Mouse (Mus musculus) B cell, adult (primary cell): ENCODE results near the gene Ncaph2. TPM values are rescaled to one million over a fixed set of nuclear protein-coding genes. Genes with fewer than 3 reads are reported as not detected.

ENCODE experiments used
- total RNA-seq: library from RNA; stranded (reverse); gene quantifications from 4 replicates; pipeline ENCODE4 v1.2.4, GENCODE M21; 2023; ENCODE audit not compliant: inconsistent age

Ncaph2 gene
- total RNA-seq = 125 to 135 TPM (median 132 TPM) in 4 replicates

GRCm38 (mm10) chr15:89355241-89356187 lies at the start of gene Ncaph2, which contains the start of gene Lmf2:
Ncaph2 (plus strand) TSS chr15:89355719.
Lmf2 (minus strand) TSS chr15:89355659.

DNA sequence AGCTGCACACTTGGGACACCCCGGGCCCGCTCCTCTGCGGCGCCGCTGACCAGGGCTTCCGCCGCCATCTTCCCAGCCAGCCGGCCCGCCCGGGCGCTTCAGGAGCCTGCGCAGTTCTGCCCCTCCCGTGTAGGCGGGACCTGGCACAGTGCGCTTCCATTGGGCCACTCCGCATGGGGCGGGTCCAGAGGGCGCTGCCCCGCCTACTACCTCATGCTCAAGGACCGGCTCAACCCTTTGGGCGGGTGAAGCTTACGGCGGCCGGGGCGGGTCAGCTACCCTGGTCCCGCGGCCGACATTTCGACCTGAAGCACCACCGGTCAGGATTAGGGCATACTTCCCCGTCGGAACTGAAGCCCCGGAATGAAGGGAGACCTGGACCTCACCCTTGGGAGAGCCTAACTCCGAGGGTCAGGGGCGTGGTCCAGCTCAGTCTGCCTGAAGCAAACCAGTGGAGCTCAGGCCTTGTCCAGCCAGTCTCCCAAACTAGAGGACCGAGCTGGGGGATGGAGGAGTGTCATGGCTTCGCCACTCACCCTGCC lies 40.3 kb upstream of the Ncaph2 start, which contains the start of gene Sbf1:
TSS of gene Sbf1 (minus strand) at position 122 of the 542 bp plus-strand sequence.

DNA sequence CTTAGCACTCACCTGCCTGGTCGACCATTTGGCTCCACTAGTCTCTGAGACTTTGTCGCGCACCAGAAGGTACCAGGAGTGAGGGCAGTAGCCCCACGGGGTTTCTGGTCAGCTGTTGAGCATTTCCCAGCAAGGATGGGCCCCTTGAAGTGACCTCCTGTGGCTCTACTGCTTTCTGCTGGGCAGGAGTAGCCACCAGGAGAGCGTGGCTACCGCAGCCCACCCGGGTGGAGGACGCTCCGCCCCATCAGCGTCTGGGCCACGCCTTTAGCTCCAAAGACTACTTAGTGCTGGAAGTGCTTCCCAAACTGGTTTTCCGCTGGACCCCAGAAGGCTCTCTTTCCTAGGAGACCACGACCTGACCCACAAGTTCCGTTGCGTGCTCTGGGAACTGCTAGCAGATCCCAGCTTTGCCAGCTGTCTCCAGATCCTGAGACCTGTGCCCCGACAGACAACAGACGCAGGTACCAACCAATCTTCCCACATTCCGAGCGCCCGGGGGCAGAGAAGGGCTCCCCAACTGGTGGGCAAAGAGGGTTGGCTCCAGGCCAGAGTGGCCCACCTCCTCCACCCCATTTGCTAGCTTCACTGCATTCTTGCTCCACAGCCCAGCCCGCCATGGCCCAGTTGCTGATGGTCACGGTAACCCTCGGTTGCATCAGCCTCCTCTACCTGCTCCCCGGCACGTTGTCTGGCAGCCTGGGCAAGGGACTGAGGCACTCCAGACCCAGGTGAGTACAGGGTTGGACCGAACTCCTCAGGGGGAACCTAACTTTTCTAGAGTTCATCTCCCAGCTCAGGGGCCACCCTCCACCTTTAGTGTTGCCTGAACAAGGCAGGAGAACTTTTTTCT lies 32.6 kb upstream of the Ncaph2 start, which contains the start of gene Adm2:
TSS of gene Adm2 (plus strand) at position 51 of the 853 bp plus-strand sequence.

DNA sequence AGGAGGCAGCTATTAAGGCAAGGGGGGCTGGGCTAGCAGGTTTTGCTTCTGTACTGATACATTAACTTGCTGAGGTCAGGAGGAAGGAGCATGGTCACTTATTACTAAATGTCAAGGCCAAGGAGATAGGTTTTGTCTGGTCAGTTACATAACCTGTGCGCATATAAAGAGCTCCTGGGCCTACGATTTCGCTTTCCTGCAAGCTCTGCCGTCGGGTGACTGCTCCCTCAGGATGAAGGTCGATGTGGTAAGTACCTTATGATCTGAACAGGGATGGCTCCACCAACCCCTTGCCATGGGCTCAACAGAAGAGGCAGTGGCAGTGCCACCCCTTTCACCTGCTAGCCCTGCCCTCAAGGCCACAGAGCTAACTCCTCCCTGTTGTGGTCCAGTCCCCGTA lies 21.2 kb upstream of the Ncaph2 start, which contains the start of gene Miox:
TSS of gene Miox (plus strand) at position 128 of the 400 bp plus-strand sequence.

DNA sequence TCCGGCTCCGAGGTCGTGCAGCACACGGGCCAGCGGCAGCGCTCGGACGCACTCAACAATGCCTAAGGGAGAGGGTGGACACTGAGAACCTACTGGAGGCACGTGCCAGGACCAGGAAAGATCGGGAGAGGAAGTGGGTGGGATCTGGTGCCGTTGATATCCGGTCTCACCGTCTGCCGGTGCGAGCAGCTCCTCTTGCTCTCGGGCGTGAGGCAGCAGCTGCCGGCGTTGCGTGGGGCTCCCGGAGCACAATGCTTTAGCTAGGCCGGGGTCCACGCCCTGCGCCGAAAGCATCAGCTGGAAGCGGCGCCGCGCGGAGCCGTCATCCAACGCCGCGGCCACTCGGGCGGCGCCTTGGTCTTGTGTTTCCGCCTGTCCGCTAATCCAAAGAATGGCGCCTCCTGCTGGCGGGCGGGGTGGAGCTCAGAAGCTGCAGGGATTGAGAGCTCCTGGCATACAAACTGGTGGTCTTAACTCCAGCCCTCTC lies 18.3 kb downstream of the Ncaph2 start, which contains the start of gene Sco2:
TSS of gene Sco2 (minus strand) at position 85 of the 487 bp plus-strand sequence.

DNA sequence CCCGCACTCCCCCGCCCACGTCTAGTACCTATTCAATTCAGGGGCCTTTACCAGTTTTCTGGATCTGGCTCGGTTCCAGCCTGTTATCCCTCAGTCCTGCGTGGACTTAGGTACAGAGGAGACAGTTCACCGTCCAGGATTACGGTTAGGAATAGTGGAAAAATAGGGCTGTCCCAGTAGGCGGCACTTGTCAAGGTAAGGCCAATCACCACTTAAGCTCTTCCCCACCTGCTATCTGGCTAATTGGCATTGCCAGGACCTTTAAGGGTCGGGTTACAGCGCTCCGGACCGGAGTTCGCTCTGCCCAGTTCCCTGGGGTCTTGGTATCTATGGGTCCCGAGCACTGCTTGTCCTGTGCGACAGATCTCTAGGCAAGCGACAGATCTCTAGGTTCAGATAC lies 21.4 kb downstream of the Ncaph2 start, which contains the start of gene Tymp:
TSS of gene Tymp (minus strand) at position 83 of the 400 bp plus-strand sequence.

GRCm38 (mm10) chr15:89378831-89379401 lies 23.4 kb downstream of the Ncaph2 start, which contains the start of gene Odf3b:
Odf3b (minus strand) TSS chr15:89379282.

GRCm38 (mm10) chr15:89384617-89385016 lies 29.1 kb downstream of the Ncaph2 start, which contains the start of gene Klhdc7b:
Klhdc7b (plus strand) TSS chr15:89384917.

DNA sequence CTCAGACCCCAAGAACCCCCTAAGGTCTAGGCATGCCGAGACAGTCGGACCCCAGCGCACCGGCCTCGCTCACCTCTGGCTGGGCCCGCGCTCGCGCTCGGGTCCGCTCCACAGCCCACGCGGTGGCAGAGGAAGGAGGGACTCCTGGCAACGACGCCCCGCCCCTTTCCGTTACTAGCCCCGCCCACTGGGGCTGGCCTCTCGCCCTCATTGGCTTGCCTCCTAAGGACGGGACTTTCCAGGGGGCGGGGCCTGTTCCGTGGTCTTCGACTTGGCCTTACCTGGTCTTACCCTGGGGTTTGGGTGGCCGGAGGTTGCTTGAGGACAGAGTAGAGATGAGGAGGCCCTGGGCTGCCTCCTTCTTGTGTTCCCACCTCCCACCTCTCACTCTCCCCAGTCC lies 54.6 kb downstream of the Ncaph2 start, which contains the start of gene Syce3:
TSS of gene Syce3 (minus strand) at position 386 of the 400 bp plus-strand sequence.

Other genes with a start within 250 kb of the Ncaph2 start
- gene Tubgcp6, start 232.6 kb upstream of the Ncaph2 start, total RNA-seq = 49.7 to 54.4 TPM (median 51.7 TPM) in 4 replicates
- 92.4 to 97.6 TPM (median 94.4 TPM) in 4 replicates for gene Hdac10, start 227.0 kb upstream of the Ncaph2 start, total RNA-seq
- 8.8 to 11.9 TPM (median 10.5 TPM) in 4 replicates for gene Mapk12, start 215.0 kb upstream of the Ncaph2 start, total RNA-seq
- gene Mapk11, start 206.1 kb upstream of the Ncaph2 start, total RNA-seq = 73.7 to 80.8 TPM (median 77.0 TPM) in 4 replicates
- 7.2 to 13.8 TPM (median 10.2 TPM) in 4 replicates for gene Plxnb2, start 174.9 kb upstream of the Ncaph2 start, total RNA-seq
- 26.4 to 33.2 TPM (median 31.3 TPM) in 4 replicates for gene Dennd6b, start 159.2 kb upstream of the Ncaph2 start, total RNA-seq
- 57.9 to 61.0 TPM (median 59.6 TPM) in 4 replicates for gene Ppp6r2, start 144.2 kb upstream of the Ncaph2 start, total RNA-seq
- gene Sbf1, start 40.4 kb upstream of the Ncaph2 start, total RNA-seq = 231 to 274 TPM (median 254 TPM) in 4 replicates
- gene Adm2, start 33.0 kb upstream of the Ncaph2 start, total RNA-seq = not detected in 4 replicates
- not detected in 4 replicates for gene Miox, start 21.3 kb upstream of the Ncaph2 start, total RNA-seq
- 40.7 to 60.9 TPM (median 56.0 TPM) in 4 replicates for gene Lmf2, start 60 bp upstream of the Ncaph2 start, total RNA-seq
- 17.1 to 18.9 TPM (median 18.3 TPM) in 4 replicates for gene Sco2, start 18.1 kb downstream of the Ncaph2 start, total RNA-seq
- gene Tymp, start 21.3 kb downstream of the Ncaph2 start, total RNA-seq = 0.39 to 1.3 TPM (median 0.75 TPM) in 4 replicates
- not detected in 4 replicates for gene Odf3b, start 23.6 kb downstream of the Ncaph2 start, total RNA-seq
- gene Klhdc7b, start 29.2 kb downstream of the Ncaph2 start, total RNA-seq = not detected in 4 replicates
- gene Syce3, start 54.8 kb downstream of the Ncaph2 start, total RNA-seq = not detected in 4 replicates
- gene Cpt1b, start 70.1 kb downstream of the Ncaph2 start, total RNA-seq = 7.3 to 12.6 TPM (median 8.2 TPM) in 4 replicates
- 8.6 to 15.8 TPM (median 10.5 TPM) in 4 replicates for gene C730034F03Rik, start 73.9 kb downstream of the Ncaph2 start, total RNA-seq
- 1.6 to 2.3 TPM in 2 of 4 replicates, not detected in the others for gene Gm44502, start 74.0 kb downstream of the Ncaph2 start, total RNA-seq
- gene Chkb, start 74.2 kb downstream of the Ncaph2 start, total RNA-seq = 312 to 334 TPM (median 321 TPM) in 4 replicates
- gene Mapk8ip2, start 98.2 kb downstream of the Ncaph2 start, total RNA-seq = not detected in 4 replicates
- 15.7 to 19.9 TPM (median 17.7 TPM) in 4 replicates for gene Arsa, start 121.7 kb downstream of the Ncaph2 start, total RNA-seq
- gene Shank3, start 143.9 kb downstream of the Ncaph2 start, total RNA-seq = 0.26 TPM in 1 of 4 replicates, not detected in the others
- gene Acr, start 212.6 kb downstream of the Ncaph2 start, total RNA-seq = not detected in 4 replicates
- 3.3 to 5.7 TPM (median 4.6 TPM) in 4 replicates for gene Rabl2, start 236.2 kb downstream of the Ncaph2 start, total RNA-seq